Mouse (Mus musculus) cerebellum, adult 11-12 months (tissue): ENCODE results near the gene Slc25a25.

ENCODE experiments used
- DNase-seq: peaks from one replicate; pipeline ENCODE4 v3.0.0; 2022

The Slc25a25 gene

GRCm38 (mm10) chr2:32395484-32395945 lies 55.7 kb downstream of the Slc25a25 start, which contains the start of gene Ptges2:
Gene Ptges2, plus strand, starts transcription at chr2:32395896.
- DNase-seq, result peak; percentile 89

GRCm38 (mm10) chr2:32394973-32395372 lies 56.3 kb downstream of the Slc25a25 start:
- no peak for DNase-seq

GRCm38 (mm10) chr2:32392063-32392462 lies 59.2 kb downstream of the Slc25a25 start:
- no peak for DNase-seq

- no peak for DNase-seq
These were observed 60.4 kb downstream of the Slc25a25 start for GRCm38 (mm10) chr2:32390871-32391270.

- DNase-seq, result no peak
These were observed 62.1 kb downstream of the Slc25a25 start for GRCm38 (mm10) chr2:32389157-32389556.

GRCm38 (mm10) chr2:32387706-32388490 lies 63.3 kb downstream of the Slc25a25 start, which contains the start of gene Lcn2:
Gene Lcn2, minus strand, starts transcription at chr2:32388252.
- DNase-seq, result no peak

GRCm38 (mm10) chr2:32382689-32383088 lies 68.6 kb downstream of the Slc25a25 start:
- DNase-seq, result no peak

GRCm38 (mm10) chr2:32381775-32382223 lies 69.4 kb downstream of the Slc25a25 start, which contains the start of gene 1110008P14Rik:
Gene 1110008P14Rik, minus strand, starts transcription at chr2:32381938.
- peak; percentile 94 for DNase-seq

GRCm38 (mm10) chr2:32381141-32381774 lies 70.0 kb downstream of the Slc25a25 start:
- DNase-seq, result no peak

- DNase-seq, result peak; percentile 53
These were observed 71.2 kb downstream of the Slc25a25 start for GRCm38 (mm10) chr2:32380001-32380500.

GRCm38 (mm10) chr2:32376963-32377362 lies 74.3 kb downstream of the Slc25a25 start:
- no peak for DNase-seq

- DNase-seq, result no peak
These were observed 75.8 kb downstream of the Slc25a25 start for GRCm38 (mm10) chr2:32375317-32375940.

GRCm38 (mm10) chr2:32374191-32374590 lies 77.1 kb downstream of the Slc25a25 start:
- no peak for DNase-seq

- no peak for DNase-seq
These were observed 83.9 kb downstream of the Slc25a25 start for GRCm38 (mm10) chr2:32367315-32367714.
